Mouse (Mus musculus) hindbrain, embryonic 10.5 days (tissue): ENCODE measurements around the gene Rab43. TPM values are rescaled to one million over a fixed set of nuclear protein-coding genes. Genes with fewer than 3 reads are reported as not detected.

Experiments
- DNase-seq: peaks from one replicate; pipeline ENCODE4 v3.0.0-alpha.2; 2017; ENCODE audit warnings: low spot score
- H3K27ac ChIP-seq: fragments of 300-500 bp; sonication (generic); 2 replicates; pipeline ENCODE4 v1.5.1; 2016; ENCODE audit warnings: mild to moderate bottlenecking, moderate library complexity
- H3K27me3 ChIP-seq: fragments of 300-500 bp; sonication (generic); 2 replicates; pipeline ENCODE4 v1.6.1; 2016; ENCODE audit warnings: mild to moderate bottlenecking; ENCODE audit not compliant: poor library complexity, insufficient read depth, severe bottlenecking
- H3K36me3 ChIP-seq: fragments of 300-500 bp; sonication (generic); 2 replicates; pipeline ENCODE4 v1.6.1; 2016; ENCODE audit warnings: mild to moderate bottlenecking, moderate library complexity
- H3K4me1 ChIP-seq: fragments of 300-500 bp; sonication (generic); replicated peaks from 2 replicates; pipeline ENCODE4 v1.6.1; 2016; ENCODE audit warnings: mild to moderate bottlenecking
- H3K4me3 ChIP-seq: fragments of 300-500 bp; sonication (generic); 2 replicates; pipeline ENCODE4 v1.5.1; 2016; ENCODE audit warnings: mild to moderate bottlenecking, moderate library complexity
- H3K9me3 ChIP-seq: fragments of 300-500 bp; sonication (generic); 2 replicates; pipeline ENCODE4 v1.6.1; 2016; ENCODE audit warnings: mild to moderate bottlenecking, moderate library complexity
- WGBS: fragments of 180-500 bp; shearing (Covaris S2); methylation state at CpG from one replicate; pipeline ENCODE4 v1.1.7; 2016; 5-methylcytosine and 5-hydroxymethylcytosine counted together
- polyA plus RNA-seq: library from polyadenylated mRNA; unstranded; fragments of >200 nt; fragmentation: Nextera tagmentation; extraction: Ambion mirVana; gene quantifications from 2 replicates; pipeline ENCODE4 v1.2.1, GENCODE M21; 2016

The Rab43 gene
- polyA plus RNA-seq, 1 experiment from 2014 or later, result 8.1 TPM

- no peaks in the 10 kb centered on the region for H3K27me3 ChIP-seq
- no peak overlapping the region for H3K4me3 ChIP-seq
- H3K4me1 ChIP-seq, result peaks cover 6% of the 10 kb centered on the region; the same call in 1 of the 2 replicates
- 92% methylated on average over 6 of the region's 6 CpGs for WGBS
- peaks cover 13% of the 10 kb centered on the region for H3K36me3 ChIP-seq
- H3K27ac ChIP-seq, result no peak overlapping the region
- DNase-seq, result no peak
- no peaks in the 10 kb centered on the region for H3K9me3 ChIP-seq
Measured at GRCm38 (mm10) chr6:87789791-87790190, 22.2 kb downstream of the Rab43 start.

- Histone ChIP-seq H3K36me3 (peaks cover 13% of the 10 kb centered on the region), H3K4me1 (peaks cover 6% of the 10 kb centered on the region; the same call in 1 of the 2 replicates), H3K4me3 (no peak overlapping the region), H3K9me3 (no peaks in the 10 kb centered on the region), H3K27ac (no peak overlapping the region), H3K27me3 (no peaks in the 10 kb centered on the region)
- DNase-seq, result no peak
- 72% methylated on average over 5 of the region's 5 CpGs for whole genome bisulfite sequencing
Measured at GRCm38 (mm10) chr6:87788896-87789587, 22.9 kb downstream of the Rab43 start.

- H3K9me3 ChIP-seq, result no peaks in the 10 kb centered on the region
- H3K36me3 ChIP-seq, result peaks cover 13% of the 10 kb centered on the region
- no peak overlapping the region for H3K4me3 ChIP-seq
- no peak for DNase-seq
- WGBS, result 90% methylated on average over 9 of the region's 9 CpGs
- no peaks in the 10 kb centered on the region for H3K27me3 ChIP-seq
- H3K4me1 ChIP-seq, result peaks cover 6% of the 10 kb centered on the region; the same call in 1 of the 2 replicates
- H3K27ac ChIP-seq, result no peak overlapping the region
Measured at GRCm38 (mm10) chr6:87788266-87788895, 23.6 kb downstream of the Rab43 start.

- H3K4me3 ChIP-seq, result no peak overlapping the region
- no peak overlapping the region for H3K27ac ChIP-seq
- peaks cover 6% of the 10 kb centered on the region; the same call in 1 of the 2 replicates for H3K4me1 ChIP-seq
- H3K27me3 ChIP-seq, result no peaks in the 10 kb centered on the region
- 84% methylated on average over 6 of the region's 6 CpGs for WGBS
- no peak for DNase-seq
- no peaks in the 10 kb centered on the region for H3K9me3 ChIP-seq
- peaks cover 9% of the 10 kb centered on the region for H3K36me3 ChIP-seq
Measured at GRCm38 (mm10) chr6:87787108-87787890, 24.7 kb downstream of the Rab43 start.

- no peak for DNase-seq
- Histone ChIP-seq H3K4me3 (no peak overlapping the region), H3K36me3 (0 out of 2 replicates have a peak, but pooled peaks cover 2% of the 10 kb centered on the region), H3K27ac (no peak overlapping the region), H3K4me1 (peaks cover 6% of the 10 kb centered on the region; the same call in 1 of the 2 replicates), H3K27me3 (no peaks in the 10 kb centered on the region), H3K9me3 (no peaks in the 10 kb centered on the region)
- whole genome bisulfite sequencing, result 90% methylated on average over 5 of the region's 5 CpGs
Measured at GRCm38 (mm10) chr6:87786621-87787020, 25.3 kb downstream of the Rab43 start.

- H3K27ac ChIP-seq, result no peak overlapping the region
- H3K4me3 ChIP-seq, result no peak overlapping the region
- no peaks in the 10 kb centered on the region for H3K27me3 ChIP-seq
- H3K36me3 ChIP-seq, result no peaks in the 10 kb centered on the region
- H3K4me1 ChIP-seq, result peaks cover 1% of the 10 kb centered on the region; the same call in 1 of the 2 replicates
- WGBS, result 83% methylated on average over 8 of the region's 8 CpGs
- H3K9me3 ChIP-seq, result no peaks in the 10 kb centered on the region
- DNase-seq, result no peak
Measured at GRCm38 (mm10) chr6:87784033-87784432, 27.9 kb downstream of the Rab43 start.

- H3K27ac ChIP-seq, result no peak overlapping the region
- H3K4me1 ChIP-seq, result no peaks in the 10 kb centered on the region
- no peaks in the 10 kb centered on the region for H3K9me3 ChIP-seq
- no peak for DNase-seq
- H3K36me3 ChIP-seq, result no peaks in the 10 kb centered on the region
- WGBS, result 80% methylated on average over 10 of the region's 10 CpGs
- no peaks in the 10 kb centered on the region for H3K27me3 ChIP-seq
- no peak overlapping the region for H3K4me3 ChIP-seq
Measured at GRCm38 (mm10) chr6:87780546-87781301, 31.2 kb downstream of the Rab43 start.

- Histone ChIP-seq H3K36me3 (no peaks in the 10 kb centered on the region), H3K4me3 (no peak overlapping the region), H3K4me1 (no peaks in the 10 kb centered on the region), H3K27ac (no peak overlapping the region), H3K9me3 (peaks cover 4% of the 10 kb centered on the region; the same call in 1 of the 2 replicates), H3K27me3 (no peaks in the 10 kb centered on the region)
- 85% methylated on average over 11 of the region's 11 CpGs for WGBS
- no peak for DNase-seq
Measured at GRCm38 (mm10) chr6:87779174-87780165, 32.5 kb downstream of the Rab43 start.

- WGBS, result 82% methylated on average over 11 of the region's 11 CpGs
- H3K4me3 ChIP-seq, result no peak overlapping the region
- H3K36me3 ChIP-seq, result no peaks in the 10 kb centered on the region
- no peaks in the 10 kb centered on the region for H3K4me1 ChIP-seq
- no peak overlapping the region; the same call in 1 of the 2 replicates for H3K27ac ChIP-seq
- H3K9me3 ChIP-seq, result peaks cover 4% of the 10 kb centered on the region; the same call in 1 of the 2 replicates
- no peaks in the 10 kb centered on the region for H3K27me3 ChIP-seq
- DNase-seq, result no peak
Measured at GRCm38 (mm10) chr6:87778294-87779173, 33.4 kb downstream of the Rab43 start.

- no peaks in the 10 kb centered on the region for H3K36me3 ChIP-seq
- H3K27me3 ChIP-seq, result no peaks in the 10 kb centered on the region
- no peak within 1 kb of the TSS for H3K4me3 ChIP-seq
- H3K4me1 ChIP-seq, result no peaks in the 10 kb centered on the region
- peaks cover 4% of the 10 kb centered on the region; the same call in 1 of the 2 replicates for H3K9me3 ChIP-seq
- no peak for DNase-seq
- 72% methylated on average over 2 of the region's 2 CpGs for WGBS
- no peak within 1 kb of the TSS; the same call in 1 of the 2 replicates for H3K27ac ChIP-seq
Measured at GRCm38 (mm10) chr6:87777842-87778241, 34.1 kb downstream of the Rab43 start, which contains the start of gene Gp9. Gene Gp9 (plus strand): TSS chr6:87778072.

GRCm38 (mm10) chr6:87776663-87777062, 35.3 kb downstream of the Rab43 start:
- Histone ChIP-seq H3K27ac (no peak overlapping the region), H3K4me1 (no peaks in the 10 kb centered on the region), H3K27me3 (no peaks in the 10 kb centered on the region), H3K36me3 (no peaks in the 10 kb centered on the region), H3K9me3 (peaks cover 4% of the 10 kb centered on the region; the same call in 1 of the 2 replicates), H3K4me3 (no peak overlapping the region)
- no peak for DNase-seq
- WGBS, result 78% methylated on average over 1 of the region's 1 CpGs
